Comparison of ENCODE assay signal across 10 mouse cellular contexts in genomic region chr3:37748002-37748733, GRCm38 (mm10). TPM values are rescaled to one million over a fixed set of nuclear protein-coding genes. Genes with fewer than 3 reads are reported as not detected.
DNase-seq lines count a peak whose midpoint lies in the region; ATAC-seq and TF ChIP-seq lines count a peak whose summit lies in the region.
"Had no signal": no experiment of that assay in that cellular context is flagged by ENCODE, and none has a peak within 500 bp of the region (broad histone marks: within the 10 kb centered on the region; RNA-seq: fewer than 3 reads in every experiment).

No protein-coding gene starts in this region.

- no peak overlapping the region for H3K4me2 ChIP-seq in limb, embryonic 15.5 days
- H3K4me2 ChIP-seq in midbrain, postnatal 0 days (ENCODE audit: low read depth, low read length, poor library complexity, severe bottlenecking) = no peak overlapping the region
- H3K4me2 ChIP-seq: neural tube, embryonic 13.5 days had no signal

- H3K79me2 ChIP-seq in heart, adult 2 months (replicated peaks; ENCODE audit: control insufficient read depth, insufficient read depth, low read length) = no peaks in the 10 kb centered on the region

- intact Hi-C loops in left cerebral cortex, postnatal 4 days (cut with DNase I) = no loop called here
- intact Hi-C loops in heart, adult 2 months (cut with DNase I) = no loop called here

- ATAC-seq in erythroblast, adult 5-6 weeks (replicated peaks; ENCODE audit: low FRiP score, poor library complexity, severe bottlenecking) = 0 out of 2 replicates have a peak, but pooled peaks have one; percentile 49
- ATAC-seq in limb, embryonic 15.5 days (ENCODE audit: insufficient number of reproducible peaks, low FRiP score, low TSS enrichment, low read depth) = no peak
- peak; percentile 39; the same call in 1 of the 2 replicates for ATAC-seq in neutrophil, adult 5-6 weeks (ENCODE audit: extremely low read depth, insufficient number of reproducible peaks, low FRiP score, poor library complexity, severe bottlenecking)
- ATAC-seq in midbrain, postnatal 0 days (ENCODE audit: low FRiP score) = no peak

- no peaks in the 10 kb centered on the region for H3K27me3 ChIP-seq in limb, embryonic 15.5 days
- H3K27me3 ChIP-seq in midbrain, postnatal 0 days (ENCODE audit: insufficient read depth, low read length) = no peaks in the 10 kb centered on the region
- no peaks in the 10 kb centered on the region for H3K27me3 ChIP-seq in heart, adult 2 months (ENCODE audit: control insufficient read depth, insufficient read depth, low read length)
- H3K27me3 ChIP-seq: neural tube, embryonic 13.5 days had no signal

- TF ChIP-seq EP300 in heart, adult 2 months (IDR thresholded peaks at IDR 0.05; ENCODE audit: insufficient read depth, low read depth, low read length) = no peak

- 67% methylated on average over 16 of the region's 16 CpGs for WGBS in limb, embryonic 15.5 days
- 82% methylated on average over 16 of the region's 16 CpGs for WGBS in midbrain, postnatal 0 days
- WGBS in heart, adult 2 months = 82% methylated on average over 16 of the region's 16 CpGs

- H3K27ac ChIP-seq in limb, embryonic 15.5 days = peak overlapping the region; percentile 50
- no peak overlapping the region; the same call in 1 of the 2 replicates for H3K27ac ChIP-seq in midbrain, postnatal 0 days (ENCODE audit: low read depth, low read length)
- H3K27ac ChIP-seq in heart, adult 2 months = no peak overlapping the region
- H3K27ac ChIP-seq: neural tube, embryonic 13.5 days had no signal

- H3K9ac ChIP-seq in limb, embryonic 15.5 days = no peak overlapping the region
- H3K9ac ChIP-seq in midbrain, postnatal 0 days (replicated peaks; ENCODE audit: low read length, poor library complexity, severe bottlenecking) = no peak overlapping the region
- no peak overlapping the region for H3K9ac ChIP-seq in heart, adult 2 months (ENCODE audit: low read depth, low read length)
- H3K9ac ChIP-seq: neural tube, embryonic 13.5 days had no signal

- peaks cover 5% of the 10 kb centered on the region; the same call in 1 of the 2 replicates for H3K4me1 ChIP-seq in limb, embryonic 15.5 days
- no peaks in the 10 kb centered on the region for H3K4me1 ChIP-seq in midbrain, postnatal 0 days (ENCODE audit: insufficient read depth, low read length)
- H3K4me1 ChIP-seq in heart, adult 2 months (ENCODE audit: control insufficient read depth, insufficient read depth, low read length) = peaks cover 3% of the 10 kb centered on the region
- H3K4me1 ChIP-seq: neural tube, embryonic 13.5 days had no signal

- no peak for TF ChIP-seq POLR2A in heart, adult 2 months (IDR thresholded peaks at IDR 0.05; ENCODE audit: insufficient read depth, low read depth, low read length)

- H3K36me3 ChIP-seq in limb, embryonic 15.5 days = no peaks in the 10 kb centered on the region
- no peaks in the 10 kb centered on the region for H3K36me3 ChIP-seq in midbrain, postnatal 0 days (ENCODE audit: insufficient read depth, low read length)
- H3K36me3 ChIP-seq in heart, adult 2 months (ENCODE audit: control insufficient read depth, insufficient read depth, low read length) = no peaks in the 10 kb centered on the region
- H3K36me3 ChIP-seq: neural tube, embryonic 13.5 days had no signal

- no peak for TF ChIP-seq CTCF in midbrain, postnatal 0 days (IDR thresholded peaks at IDR 0.05)
- no peak for TF ChIP-seq CTCF in heart, adult 2 months (IDR thresholded peaks at IDR 0.05)

- DNase-seq in left cerebral cortex, postnatal 4 days = peak; percentile 19
- no peak for DNase-seq in left cerebral cortex, adult 11 months (ENCODE audit: low spot score)
- no peak for DNase-seq in midbrain, postnatal 0 days (ENCODE audit: low spot score)
- no peak for DNase-seq in heart, adult 2 months
- no peak for DNase-seq in adrenal gland, postnatal 25 days

- 0 out of 2 replicates have a peak, but pooled peaks cover 4% of the 10 kb centered on the region for H3K9me3 ChIP-seq in limb, embryonic 15.5 days
- no peaks in the 10 kb centered on the region for H3K9me3 ChIP-seq in midbrain, postnatal 0 days (ENCODE audit: low read length)

- no peak overlapping the region for H3K4me3 ChIP-seq in limb, embryonic 15.5 days
- H3K4me3 ChIP-seq in midbrain, postnatal 0 days (ENCODE audit: low read depth, low read length) = no peak overlapping the region
- no peak overlapping the region for H3K4me3 ChIP-seq in heart, adult 2 months
- H3K4me3 ChIP-seq: neural tube, embryonic 13.5 days had no signal

RNA-seq across cellular contexts. Expression of gene Gm5148, which starts 23.9 kb away (rescaled TPM):
- 1 to 10 TPM; 1.5 to 2.8 TPM for total RNA-seq in left cerebral cortex, postnatal 4 days (2021)
- 0.84 TPM in 1 of 2 replicates, not detected in the other for total RNA-seq in erythroblast, adult 5-6 weeks (2015; ENCODE audit: low replicate concordance)
- 3.0 and 10.6 TPM in 2 replicates for total RNA-seq in erythroblast, adult 5-6 weeks (2017; ENCODE audit: low replicate concordance)
- polyA plus RNA-seq in limb, embryonic 15.5 days (2015; fragmentation: Nextera tagmentation; extraction: Ambion mirVana) = 4.8 and 5.4 TPM in 2 replicates
- 10.2 and 17.8 TPM in 2 replicates for total RNA-seq in neutrophil, adult 5-6 weeks (2017)
- total RNA-seq in midbrain, postnatal 0 days (2014; rRNA removed) = 13.3 and 15.7 TPM in 2 replicates
- polyA plus RNA-seq in midbrain, postnatal 0 days (2015; fragmentation: Nextera tagmentation; extraction: Ambion mirVana) = 17.5 and 17.8 TPM in 2 replicates
- total RNA-seq in heart, adult 2 months (2021) = under 1 TPM in 1 of 2 experiments, not detected in 1; 0.25 TPM
- 0.44 and 0.57 TPM in 2 replicates for polyA plus RNA-seq in heart, adult 2 months (2012; rRNA removed)
- 0.46 TPM in 1 of 2 replicates, not detected in the other for total RNA-seq in adrenal gland, postnatal 25 days (2021)
- total RNA-seq: heart, adult 18-20 months had no signal

Comparison
In these comparisons a context has a peak if more than half of its experiments do, and no peak if none do; other contexts are left out.
1. ATAC-seq: peak in erythroblast, adult 5-6 weeks (single experiment) and neutrophil, adult 5-6 weeks (single experiment); none in limb, embryonic 15.5 days (single experiment) and midbrain, postnatal 0 days (single experiment).